14 mouse cellular contexts compared by ENCODE assay signal in genomic region chr9:104828646-104829045, GRCm38 (mm10).
DNase-seq lines count a peak whose midpoint lies in the region; TF ChIP-seq lines count a peak whose summit lies in the region.
"Had no signal": no experiment of that assay in that cellular context is flagged by ENCODE, and none has a peak within 500 bp of the region (broad histone marks: within the 10 kb centered on the region; RNA-seq: fewer than 3 reads in every experiment).

No protein-coding gene starts in this region.

- H3K4me1 ChIP-seq in olfactory bulb, adult 2 months (ENCODE audit: control insufficient read depth, insufficient read depth, low read length), result no peaks in the 10 kb centered on the region
- H3K4me1 ChIP-seq: embryonic facial prominence, embryonic 10.5 days; embryonic facial prominence, embryonic 12.5 days; forebrain, embryonic 13.5 days had no signal

- H3K27ac ChIP-seq in olfactory bulb, adult 2 months (ENCODE audit: insufficient read depth, low read depth, low read length), result peak overlapping the region; percentile 44; the same call in 1 of the 2 replicates
- H3K27ac ChIP-seq: embryonic facial prominence, embryonic 10.5 days; embryonic facial prominence, embryonic 12.5 days; forebrain, embryonic 13.5 days had no signal

- no peak for TF ChIP-seq CTCF in olfactory bulb, adult 2 months (IDR thresholded peaks at IDR 0.05; ENCODE audit: insufficient read depth, low read depth, low read length)

- no peak for TF ChIP-seq POLR2A in olfactory bulb, adult 2 months (IDR thresholded peaks at IDR 0.05; ENCODE audit: insufficient read depth, low read depth, low read length)

- 65% methylated on average over 3 of the region's 3 CpGs for WGBS in olfactory bulb, adult 2 months

- peak; percentile 49 to 60 for DNase-seq in cerebellum, postnatal 10 days
- DNase-seq in cerebellum, adult 11 months, result no peak
- DNase-seq in cerebellum, postnatal 25 days, result peak; percentile 16 to 32
- no peak for DNase-seq in cerebellum, adult 11-12 months
- DNase-seq: adrenal gland, adult 8-10 months; adrenal gland, postnatal 14 days; adrenal gland, postnatal 36 days; B cell, adult 2 months; cerebellum, adult 9-10 months; forebrain, postnatal 0 days had no signal

- H3K4me3 ChIP-seq in olfactory bulb, adult 2 months (ENCODE audit: insufficient read depth, low read depth, low read length), result no peak overlapping the region
- H3K4me3 ChIP-seq: embryonic facial prominence, embryonic 10.5 days; embryonic facial prominence, embryonic 12.5 days; forebrain, embryonic 13.5 days had no signal

Comparison
In these comparisons a context has a peak if more than half of its experiments do, and no peak if none do; other contexts are left out.
1. DNase-seq: peak in cerebellum, postnatal 10 days (2 of 2) and cerebellum, postnatal 25 days (2 of 2); none in cerebellum, adult 11 months (single experiment) and cerebellum, adult 11-12 months (single experiment).